Mouse (Mus musculus) G1E (cell line): ENCODE measurements around the gene Nck2. TPM values are rescaled to one million over a fixed set of nuclear protein-coding genes. Genes with fewer than 3 reads are reported as not detected.

ENCODE experiments used
- ATAC-seq: 2 replicates; pipeline ENCODE4 v1.8.0; 2016; ENCODE audit warnings: mild to moderate bottlenecking; ENCODE audit not compliant: insufficient number of reproducible peaks, poor library complexity, low FRiP score, severe bottlenecking; ENCODE audit errors: extremely low read depth
- DNase-seq: peaks from one replicate; pipeline ENCODE4 v3.0.0; 2012; ENCODE audit warnings: low spot score
- H3K27me3 ChIP-seq: 2 replicates; pipeline ENCODE4 v1.6.1; 2012; ENCODE audit warnings: mild to moderate bottlenecking, low read length, inconsistent platforms; ENCODE audit not compliant: insufficient read depth
- H3K36me3 ChIP-seq: replicated peaks from 2 replicates; pipeline ENCODE3; 2012; ENCODE audit warnings: mild to moderate bottlenecking, inconsistent platforms
- H3K4me1 ChIP-seq: 2 replicates; pipeline ENCODE4 v1.6.1; 2012; ENCODE audit warnings: low read depth, low read length, inconsistent platforms, mixed read lengths; ENCODE audit not compliant: insufficient read depth
- H3K4me3 ChIP-seq: 2 replicates; pipeline ENCODE4 v1.5.1; 2012; ENCODE audit warnings: low read depth, mild to moderate bottlenecking, inconsistent platforms, low read length, moderate library complexity, mixed read lengths
- H3K9me3 ChIP-seq: replicated peaks from 2 replicates; pipeline ENCODE4 v1.6.1; 2012; ENCODE audit warnings: inconsistent platforms
- CTCF ChIP-seq: IDR thresholded peaks from 2 replicates; pipeline ENCODE4 v1.5.1; 2012; ENCODE audit warnings: low read depth, low read length, inconsistent platforms, mixed read lengths
- GATA1 ChIP-seq: IDR thresholded peaks from 2 replicates; pipeline ENCODE4 v1.6.1; 2012; ENCODE audit warnings: borderline replicate concordance, low read length, inconsistent platforms, mixed read lengths
- GATA2 ChIP-seq: IDR thresholded peaks from 2 replicates; pipeline ENCODE4 v1.6.1; 2012; ENCODE audit warnings: low read depth, low read length, inconsistent platforms, borderline replicate concordance
- POLR2AphosphoS5 ChIP-seq: IDR thresholded peaks from 2 replicates; pipeline ENCODE4 v1.6.1; 2012; ENCODE audit warnings: low read depth, low read length, inconsistent platforms; ENCODE audit not compliant: insufficient replicate concordance
- TAL1 ChIP-seq: conservative IDR thresholded peaks from 2 replicates; pipeline ENCODE4 v1.6.1; 2012; ENCODE audit warnings: low read depth, low read length, inconsistent platforms, mixed read lengths
- polyA plus RNA-seq: library from polyadenylated mRNA; stranded (reverse); fragments of >175 nt; gene quantifications from 2 replicates; pipeline ENCODE4 v1.2.3, GENCODE M21; 2012
- total RNA-seq, 2 experiments: library from RNA; stranded (forward) in 1 of 2; stranded (reverse) in 1 of 2; fragments of 200-1000 nt in 1 of 2; fragments of >200 nt in 1 of 2; fragmentation: Nextera tagmentation in 1 of 2; gene quantifications; 2 replicates each; pipeline ENCODE4 v1.2.3; 2014 to 2017

Gene Nck2
- total and polyA plus RNA-seq, 3 experiments: 45.3 to 101 (median 54.4) TPM

DNA sequence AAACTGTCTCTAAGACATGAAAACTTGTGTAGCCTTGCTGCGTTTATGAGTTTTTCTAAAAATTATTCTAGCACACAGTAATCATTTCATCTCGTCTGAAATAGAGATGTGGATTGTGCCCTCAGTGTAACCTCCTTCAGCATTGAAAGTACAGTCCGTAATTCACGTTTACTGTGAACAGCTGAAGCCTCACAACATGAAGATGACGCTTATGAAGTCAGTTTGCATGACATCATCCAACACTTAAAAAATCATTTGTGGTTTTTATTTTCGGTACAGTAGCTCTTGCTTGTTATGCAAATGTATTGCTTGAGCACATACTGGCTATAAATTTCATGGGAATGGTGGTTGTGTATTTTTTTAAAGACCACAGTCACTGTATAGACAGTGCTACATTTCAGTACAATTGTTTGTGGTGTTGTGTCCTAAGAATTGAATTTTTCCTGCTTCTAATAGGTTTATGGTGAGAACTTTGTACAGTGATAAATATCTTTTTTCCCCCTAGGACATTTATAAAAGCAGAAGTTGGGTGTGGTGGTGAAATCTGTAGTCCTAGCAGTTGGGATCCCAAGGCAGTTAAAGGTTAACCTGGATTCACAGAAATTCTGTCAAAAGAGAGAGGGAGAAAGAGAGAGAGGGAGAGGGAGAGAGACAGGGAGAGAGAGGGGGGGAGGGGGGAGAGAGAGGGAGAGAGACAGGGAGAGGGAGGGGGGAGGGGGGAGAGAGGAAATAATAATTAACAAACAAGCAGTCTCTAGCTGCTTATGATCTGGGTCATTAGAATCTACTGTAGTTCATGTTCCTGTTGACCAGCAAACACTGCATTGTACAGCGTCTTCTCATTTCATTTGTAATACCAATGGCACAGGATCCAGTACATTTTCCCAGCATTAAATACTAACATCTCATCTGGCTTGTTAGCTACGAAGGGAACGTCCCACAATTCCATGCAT, 14.2 kb upstream of the Nck2 start:
- no peaks in the 10 kb centered on the region for H3K27me3 ChIP-seq
- no peak for TF ChIP-seq GATA1
- no peak for TF ChIP-seq GATA2
- TF ChIP-seq TAL1: no peak
- no peak for TF ChIP-seq POLR2AphosphoS5
- no peak for TF ChIP-seq CTCF
- no peaks in the 10 kb centered on the region for H3K9me3 ChIP-seq
- no peak overlapping the region for H3K4me3 ChIP-seq
- no peak for DNase-seq
- ATAC-seq: no peak; the same call in 1 of the 2 replicates
- no peaks in the 10 kb centered on the region for H3K36me3 ChIP-seq
- peaks cover 31% of the 10 kb centered on the region for H3K4me1 ChIP-seq

DNA sequence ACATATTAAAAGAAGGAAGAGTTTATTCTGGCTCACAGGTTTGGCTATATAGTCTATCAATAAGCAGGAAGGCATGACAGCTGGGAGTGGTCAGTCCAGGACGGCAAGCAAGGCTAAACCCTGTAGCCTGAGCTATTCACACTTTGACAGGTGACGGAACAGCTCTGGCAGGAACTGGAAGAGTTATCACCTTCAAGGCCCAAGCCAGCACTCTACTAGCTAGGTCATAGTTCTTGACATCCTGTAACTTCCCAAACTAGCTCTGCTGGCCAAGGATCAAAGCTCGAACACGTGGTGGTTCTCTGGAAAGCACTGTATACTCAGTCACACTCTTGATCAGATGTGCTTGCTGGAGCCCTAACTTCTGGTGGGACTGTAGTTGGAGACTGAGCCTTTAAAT, 10.5 kb upstream of the Nck2 start:
- ATAC-seq (no peak), DNase-seq (no peak)
- Histone ChIP-seq H3K27me3 (no peaks in the 10 kb centered on the region), H3K4me3 (no peak overlapping the region), H3K36me3 (no peaks in the 10 kb centered on the region), H3K9me3 (no peaks in the 10 kb centered on the region), H3K4me1 (peaks cover 35% of the 10 kb centered on the region)
- TF ChIP-seq GATA1: no peak
- no peak for TF ChIP-seq CTCF
- TF ChIP-seq TAL1: no peak
- no peak for TF ChIP-seq GATA2
- no peak for TF ChIP-seq POLR2AphosphoS5

GRCm38 (mm10) chr1:43436554-43436953, 7.8 kb upstream of the Nck2 start:
- ATAC-seq (no peak), DNase-seq (no peak)
- H3K36me3 ChIP-seq: no peaks in the 10 kb centered on the region
- no peaks in the 10 kb centered on the region for H3K9me3 ChIP-seq
- H3K4me1 ChIP-seq: peaks cover 23% of the 10 kb centered on the region
- TF ChIP-seq CTCF: no peak
- no peak for TF ChIP-seq POLR2AphosphoS5
- TF ChIP-seq GATA2: no peak
- no peak for TF ChIP-seq GATA1
- no peak for TF ChIP-seq TAL1
- H3K27me3 ChIP-seq: no peaks in the 10 kb centered on the region
- no peak overlapping the region for H3K4me3 ChIP-seq

DNA sequence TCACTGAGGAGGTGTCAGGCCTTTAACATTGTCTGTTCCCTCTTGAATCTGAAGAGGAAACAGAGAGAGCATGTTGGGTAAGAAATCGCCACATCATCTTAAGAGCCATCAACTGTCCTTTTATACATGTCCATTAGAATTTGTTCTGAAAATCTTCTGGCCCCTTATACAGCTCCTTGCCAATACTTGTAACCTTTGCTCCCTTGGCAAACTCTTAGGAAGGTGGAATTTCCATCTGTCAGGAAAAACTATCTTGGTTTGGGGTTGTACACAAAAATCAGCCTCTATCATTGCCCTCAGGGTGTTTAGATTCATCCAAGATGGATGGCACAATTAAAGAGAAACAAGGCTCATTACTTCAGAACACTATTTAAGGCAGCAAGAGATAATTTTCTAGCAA, 5.1 kb upstream of the Nck2 start:
- peaks cover 20% of the 10 kb centered on the region for H3K4me1 ChIP-seq
- no peak for TF ChIP-seq GATA2
- TF ChIP-seq CTCF: no peak
- no peak for TF ChIP-seq POLR2AphosphoS5
- no peak for TF ChIP-seq GATA1
- TF ChIP-seq TAL1: no peak
- DNase-seq (no peak), ATAC-seq (no peak)
- no peaks in the 10 kb centered on the region for H3K36me3 ChIP-seq
- H3K9me3 ChIP-seq: no peaks in the 10 kb centered on the region
- H3K27me3 ChIP-seq: no peaks in the 10 kb centered on the region
- no peak overlapping the region for H3K4me3 ChIP-seq

GRCm38 (mm10) chr1:43442568-43442967, 1.8 kb upstream of the Nck2 start:
- Histone ChIP-seq H3K27me3 (no peaks in the 10 kb centered on the region), H3K9me3 (no peaks in the 10 kb centered on the region), H3K4me3 (no peak overlapping the region), H3K36me3 (peaks cover 4% of the 10 kb centered on the region), H3K4me1 (peaks cover 34% of the 10 kb centered on the region)
- TF ChIP-seq GATA2: no peak
- TF ChIP-seq CTCF: no peak
- TF ChIP-seq GATA1: no peak
- TF ChIP-seq TAL1: no peak
- TF ChIP-seq POLR2AphosphoS5: no peak
- no peak for DNase-seq
- ATAC-seq: no peak

- Histone ChIP-seq H3K4me3 (peak overlapping the region; percentile 93), H3K27me3 (no peaks in the 10 kb centered on the region), H3K9me3 (no peaks in the 10 kb centered on the region), H3K4me1 (peaks cover 56% of the 10 kb centered on the region), H3K36me3 (peaks cover 20% of the 10 kb centered on the region)
- TF ChIP-seq TAL1 (no peak), CTCF (no peak)
- ATAC-seq (0 out of 2 replicates have a peak, but pooled peaks have one; percentile 16), DNase-seq (peak; percentile 97)
Observed at GRCm38 (mm10) chr1:43445170-43446088, 1.1 kb downstream of the Nck2 start.
